Comparison of ENCODE assay signal across 8 mouse cellular contexts in the genomic region with DNA sequence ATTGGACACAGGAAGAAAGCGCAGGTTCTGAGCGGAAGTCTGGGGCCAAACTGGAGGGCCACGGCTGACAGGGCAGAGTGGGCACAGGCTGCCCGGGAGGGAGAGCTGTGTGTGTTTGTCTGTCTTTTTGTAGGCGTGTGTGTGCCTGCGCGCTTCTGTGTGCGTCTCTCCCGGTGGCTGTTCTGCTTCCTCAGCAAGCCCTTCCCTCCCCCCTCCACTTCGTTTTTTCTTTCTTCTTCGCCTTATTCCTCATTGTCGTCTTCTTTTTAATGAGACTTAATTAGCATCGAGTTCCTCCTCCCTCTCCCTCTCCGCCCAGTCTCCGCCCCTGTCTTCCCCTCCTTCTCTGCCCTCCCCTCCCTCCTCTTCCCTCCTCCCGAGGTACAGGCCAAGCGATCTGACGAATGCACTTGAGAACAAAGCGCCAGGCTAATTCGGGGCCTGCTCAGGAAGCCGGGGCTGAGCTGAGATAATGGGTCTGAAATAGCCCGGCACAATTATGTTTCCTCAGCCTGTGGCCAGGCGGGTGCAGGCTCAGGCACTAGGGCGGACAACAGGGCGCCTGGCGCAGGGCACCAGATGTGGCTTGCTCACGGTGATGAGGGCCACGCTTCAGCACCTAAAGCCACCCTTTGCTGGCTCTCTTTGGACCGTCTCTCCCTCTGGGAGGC.
DNase-seq lines count a peak whose midpoint lies in the region; ATAC-seq lines count a peak whose summit lies in the region.

No protein-coding gene starts in this region.

- H3K9me3 ChIP-seq in stomach, embryonic 15.5 days, result no peaks in the 10 kb centered on the region

- H3K36me3 ChIP-seq in stomach, embryonic 15.5 days, result no peaks in the 10 kb centered on the region

- ATAC-seq in stomach, embryonic 15.5 days (ENCODE audit: insufficient read depth, low FRiP score, low read depth), result peak; percentile 74

- 0 out of 2 replicates have a peak, but pooled peaks cover 3% of the 10 kb centered on the region for H3K4me1 ChIP-seq in stomach, embryonic 15.5 days

- intact Hi-C loops in left cerebral cortex, postnatal 4 days (cut with DNase I), result no loop called here

- DNase-seq in urinary bladder, adult 18-20 months (ENCODE audit: low spot score in 2 of 2), result peak; percentile 20 to 65
- DNase-seq in urinary bladder, postnatal 10 days (ENCODE audit: low spot score), result no peak
- peak; percentile 76 for DNase-seq in embryo, embryonic 9.5 days (ENCODE audit: extremely low spot score)
- peak; percentile 81 to 92 for DNase-seq in heart, adult 18-20 months
- peak; percentile 77 for DNase-seq in kidney, adult 11 months
- peak; percentile 51 for DNase-seq in left cerebral cortex, postnatal 4 days
- DNase-seq in mesoderm, embryonic 11.5 days (ENCODE audit: low read depth, low spot score), result peak; percentile 74

- peak overlapping the region; percentile 52 for H3K4me2 ChIP-seq in stomach, embryonic 15.5 days

- H3K4me3 ChIP-seq in stomach, embryonic 15.5 days (replicated peaks), result peak overlapping the region; percentile 28

- 28% methylated on average over 29 of the region's 29 CpGs for whole genome bisulfite sequencing in stomach, embryonic 15.5 days

- 0 out of 2 replicates have a peak, but pooled peaks cover 6% of the 10 kb centered on the region for H3K27me3 ChIP-seq in stomach, embryonic 15.5 days (replicated peaks)

- peak overlapping the region; percentile 75 for H3K27ac ChIP-seq in stomach, embryonic 15.5 days

- H3K9ac ChIP-seq in stomach, embryonic 15.5 days, result no peak overlapping the region
